Mouse (Mus musculus) embryo, embryonic 10.5 days (tissue): Measurements from ENCODE around the gene Cacna2d3.

Source experiments
- DNase-seq: peaks from one replicate; pipeline ENCODE4 v3.0.0-alpha.2; 2015; ENCODE audit warnings: low spot score

Cacna2d3 gene

GRCm38 (mm10) chr14:29061491-29061890 is 660.2 kb downstream of the Cacna2d3 start:
- DNase-seq, result no peak

- no peak for DNase-seq
Observed at GRCm38 (mm10) chr14:29060679-29061078, 661.0 kb downstream of the Cacna2d3 start.

- no peak for DNase-seq
Observed at GRCm38 (mm10) chr14:29051951-29052835, 669.5 kb downstream of the Cacna2d3 start.

GRCm38 (mm10) chr14:29042355-29042754 is 679.3 kb downstream of the Cacna2d3 start:
- DNase-seq, result no peak

- no peak for DNase-seq
Observed at GRCm38 (mm10) chr14:29041498-29041897, 680.2 kb downstream of the Cacna2d3 start.

GRCm38 (mm10) chr14:29040606-29041364 is 680.9 kb downstream of the Cacna2d3 start:
- DNase-seq, result no peak

GRCm38 (mm10) chr14:29038246-29038645 is 683.4 kb downstream of the Cacna2d3 start:
- DNase-seq, result no peak

- no peak for DNase-seq
Observed at GRCm38 (mm10) chr14:29031858-29032395, 689.7 kb downstream of the Cacna2d3 start.

- no peak for DNase-seq
Observed at GRCm38 (mm10) chr14:29030519-29030918, 691.1 kb downstream of the Cacna2d3 start.

GRCm38 (mm10) chr14:29029896-29030420 is 691.7 kb downstream of the Cacna2d3 start:
- DNase-seq, result no peak

- DNase-seq, result peak; percentile 72
Observed at GRCm38 (mm10) chr14:29029107-29029469, 692.6 kb downstream of the Cacna2d3 start.

GRCm38 (mm10) chr14:29028391-29029106 is 693.1 kb downstream of the Cacna2d3 start:
- no peak for DNase-seq

GRCm38 (mm10) chr14:29027276-29027675 is 694.4 kb downstream of the Cacna2d3 start:
- no peak for DNase-seq

- DNase-seq, result no peak
Observed at GRCm38 (mm10) chr14:29025335-29025734, 696.3 kb downstream of the Cacna2d3 start.

GRCm38 (mm10) chr14:29023246-29023645 is 698.4 kb downstream of the Cacna2d3 start:
- no peak for DNase-seq

- no peak for DNase-seq
Observed at GRCm38 (mm10) chr14:29021295-29021694, 700.4 kb downstream of the Cacna2d3 start.

GRCm38 (mm10) chr14:29018316-29019000 is 703.2 kb downstream of the Cacna2d3 start:
- DNase-seq, result no peak

GRCm38 (mm10) chr14:29017883-29018282 is 703.8 kb downstream of the Cacna2d3 start, which contains the start of gene Lrtm1:
Gene Lrtm1 (plus strand): TSS chr14:29018208.
- peak; percentile 86 for DNase-seq

GRCm38 (mm10) chr14:29015896-29016295 is 705.8 kb downstream of the Cacna2d3 start:
- peak; percentile 82 for DNase-seq

- DNase-seq, result no peak
Observed at GRCm38 (mm10) chr14:29014680-29015079, 707.0 kb downstream of the Cacna2d3 start.

- no peak for DNase-seq
Observed at GRCm38 (mm10) chr14:29013161-29013560, 708.5 kb downstream of the Cacna2d3 start.
